Mouse (Mus musculus) neural tube, postnatal 0 days (tissue): ENCODE results near the gene Olfr571. TPM values are rescaled to one million over a fixed set of nuclear protein-coding genes. Genes with fewer than 3 reads are reported as not detected.

Source experiments
- polyA plus RNA-seq: library from polyadenylated mRNA; unstranded; fragments of >200 nt; fragmentation: Nextera tagmentation; extraction: Ambion mirVana; gene quantifications from 2 replicates; pipeline ENCODE4 v1.2.1, GENCODE M21; 2015

Olfr571 gene
- polyA plus RNA-seq, result not detected in 2 replicates

DNA sequence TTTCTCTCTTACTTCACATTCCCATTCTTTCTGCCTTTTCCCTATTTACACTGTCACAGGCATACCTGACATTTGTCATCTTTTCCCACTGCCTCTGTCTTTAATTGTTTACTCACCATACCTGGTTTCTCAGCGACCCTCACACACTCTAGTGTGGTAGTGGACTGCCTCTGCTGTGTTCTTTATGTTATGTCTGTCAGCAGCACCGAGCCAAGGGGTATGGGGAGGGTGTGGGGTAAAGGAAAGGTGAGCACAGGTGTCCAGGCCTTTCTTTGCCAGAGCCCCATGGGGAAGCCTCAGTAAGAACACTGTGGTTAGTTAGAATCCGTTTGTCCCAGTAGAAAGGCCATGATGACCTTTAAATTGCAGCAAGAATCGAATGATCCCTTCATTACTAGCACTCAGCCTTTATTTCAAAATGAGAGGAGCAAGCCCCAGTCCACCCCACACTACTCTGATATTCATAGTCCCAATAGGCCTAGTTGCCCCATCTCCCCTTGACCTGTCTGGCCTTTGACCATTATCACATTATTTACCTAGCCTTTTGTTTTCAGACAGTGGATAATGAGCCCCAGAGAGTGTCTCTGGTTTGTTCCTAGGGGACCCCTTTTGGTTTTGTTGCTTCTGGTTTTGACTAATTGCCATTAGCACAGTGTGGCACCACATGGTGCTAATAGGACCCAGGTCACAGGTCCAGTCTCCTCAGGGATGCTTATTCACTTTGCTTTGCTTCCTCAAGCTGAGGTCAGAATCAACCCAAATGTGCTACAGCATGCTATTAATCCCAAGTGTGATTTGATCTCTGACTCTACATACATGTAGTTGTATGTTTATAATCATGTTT is at the start of gene Olfr571:
Gene Olfr571, minus strand, starts transcription at position 505 of the 844 bp plus-strand sequence.

DNA sequence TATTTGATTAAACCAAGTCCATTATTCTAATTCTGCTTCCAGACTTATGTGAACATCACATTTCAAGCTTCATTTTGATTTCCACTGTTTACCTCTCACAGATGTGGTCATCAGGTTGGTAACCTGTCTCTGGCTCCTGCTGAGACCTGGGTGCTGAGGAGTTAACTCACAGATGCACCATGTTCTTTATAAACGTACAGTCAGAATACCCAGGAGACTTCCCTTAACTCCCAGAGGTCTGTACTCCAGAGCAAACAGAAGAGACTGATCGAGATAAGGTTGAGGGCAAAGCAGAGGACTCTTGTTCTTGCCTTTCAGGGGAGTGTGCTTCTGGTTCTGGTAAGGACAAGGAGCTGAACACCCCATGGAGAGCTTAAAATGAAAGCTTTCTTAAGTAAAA is 45.0 kb upstream of the Olfr571 start, which contains the start of gene Olfr576:
Gene Olfr576, plus strand, starts transcription at position 301 of the 400 bp plus-strand sequence.

GRCm38 (mm10) chr7:102958593-102958992 is 41.3 kb upstream of the Olfr571 start, which contains the start of gene Olfr575:
Gene Olfr575 (minus strand): TSS chr7:102958775.

DNA sequence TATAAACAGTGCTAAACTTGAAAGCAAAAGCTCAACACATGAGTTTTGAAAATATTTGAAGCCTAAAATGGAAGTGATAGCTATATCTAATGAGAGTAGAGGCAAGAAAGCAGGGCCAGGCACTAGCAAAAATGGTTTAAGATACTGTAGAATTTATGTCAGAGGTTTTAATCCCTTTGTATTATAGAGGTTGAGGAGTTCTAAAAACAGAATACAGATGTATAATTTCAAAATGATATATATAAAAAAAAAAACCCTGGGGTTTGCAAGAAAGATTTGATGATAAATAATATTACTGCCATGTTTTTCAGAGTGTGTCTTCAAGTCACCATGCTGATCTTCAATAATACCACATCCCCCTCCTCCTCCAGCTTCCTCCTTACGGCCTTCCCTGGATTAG is 30.8 kb upstream of the Olfr571 start, which contains the start of gene Olfr574:
Gene Olfr574, plus strand, starts transcription at position 301 of the 400 bp plus-strand sequence.

DNA sequence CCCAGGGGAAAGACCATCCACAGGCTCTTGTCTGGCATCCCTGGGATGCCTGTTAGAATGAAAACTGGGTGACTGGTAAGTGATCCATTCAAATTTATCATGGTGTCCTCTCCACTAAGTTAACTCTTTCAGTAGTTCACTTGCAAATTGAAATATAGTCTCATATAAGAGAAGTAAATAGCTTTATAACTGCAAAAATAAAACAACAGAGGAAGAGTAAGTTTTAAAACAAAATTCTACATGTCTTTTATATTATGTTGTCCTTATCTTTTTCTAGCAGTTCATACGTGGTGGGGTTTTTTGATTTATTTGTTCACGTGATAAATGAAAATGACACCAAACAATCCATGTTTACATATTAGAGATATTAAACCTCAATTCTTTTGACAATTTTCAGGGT is 25.1 kb upstream of the Olfr571 start, which contains the start of gene Olfr573-ps1:
Gene Olfr573-ps1, minus strand, starts transcription at position 101 of the 400 bp plus-strand sequence.

GRCm38 (mm10) chr7:102924109-102924508 is 6.8 kb upstream of the Olfr571 start, which contains the start of gene Olfr572:
Gene Olfr572 (plus strand): TSS chr7:102924409.

GRCm38 (mm10) chr7:102890782-102891181 is 26.6 kb downstream of the Olfr571 start, which contains the start of gene Olfr569:
Gene Olfr569 (minus strand): TSS chr7:102890882.

GRCm38 (mm10) chr7:102876822-102877221 is 40.5 kb downstream of the Olfr571 start, which contains the start of gene Olfr568:
Gene Olfr568 (plus strand): TSS chr7:102877122.

DNA sequence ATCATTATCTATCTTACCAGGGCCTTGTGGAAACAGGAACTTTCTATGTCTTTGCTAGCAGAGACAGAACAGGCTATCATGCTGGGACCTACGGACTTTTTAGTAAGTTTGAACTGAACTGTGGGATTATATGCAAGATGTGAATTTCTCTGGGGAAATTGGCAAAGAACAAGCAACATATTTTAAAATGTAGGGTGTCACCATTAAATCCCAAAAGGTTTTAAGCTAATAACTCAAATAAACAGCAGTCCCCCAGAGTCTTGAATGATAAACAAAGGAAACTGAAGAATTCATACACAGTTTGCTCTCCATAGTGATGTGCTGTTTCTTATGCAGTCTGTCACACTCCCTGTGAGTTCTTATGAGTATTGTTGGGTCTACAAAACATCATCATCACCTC is 58.7 kb downstream of the Olfr571 start, which contains the start of gene Olfr566:
Gene Olfr566, minus strand, starts transcription at position 101 of the 400 bp plus-strand sequence.

Other genes starting within 250 kb of the Olfr571 start
- 5.5 and 9.0 TPM in 2 replicates for gene Trim68, start 230.2 kb downstream of the Olfr571 start, polyA plus RNA-seq
- not detected in 2 replicates for gene Olfr557, start 221.6 kb downstream of the Olfr571 start, polyA plus RNA-seq
- gene Olfr558, start 215.3 kb downstream of the Olfr571 start, polyA plus RNA-seq, result 0.17 and 0.25 TPM in 2 replicates
- gene Olfr33, start 198.5 kb downstream of the Olfr571 start, polyA plus RNA-seq, result not detected in 2 replicates
- gene Olfr559, start 190.0 kb downstream of the Olfr571 start, polyA plus RNA-seq, result not detected in 2 replicates
- gene Olfr560, start 158.2 kb downstream of the Olfr571 start, polyA plus RNA-seq, result not detected in 2 replicates
- 0.12 and 0.17 TPM in 2 replicates for gene Olfr78, start 158.1 kb downstream of the Olfr571 start, polyA plus RNA-seq
- not detected in 2 replicates for gene Olfr561, start 146.3 kb downstream of the Olfr571 start, polyA plus RNA-seq
- not detected in 2 replicates for gene Olfr564, start 114.1 kb downstream of the Olfr571 start, polyA plus RNA-seq
- not detected in 2 replicates for gene Olfr566, start 58.8 kb downstream of the Olfr571 start, polyA plus RNA-seq
- not detected in 2 replicates for gene Olfr568, start 40.4 kb downstream of the Olfr571 start, polyA plus RNA-seq
- not detected in 2 replicates for gene Olfr569, start 26.7 kb downstream of the Olfr571 start, polyA plus RNA-seq
- not detected in 2 replicates for gene Olfr570, start 23.0 kb downstream of the Olfr571 start, polyA plus RNA-seq
- gene Olfr572, start 6.9 kb upstream of the Olfr571 start, polyA plus RNA-seq, result not detected in 2 replicates
- gene Olfr573-ps1, start 25.0 kb upstream of the Olfr571 start, polyA plus RNA-seq, result not detected in 2 replicates
- gene Olfr574, start 30.9 kb upstream of the Olfr571 start, polyA plus RNA-seq, result not detected in 2 replicates
- not detected in 2 replicates for gene Olfr575, start 41.2 kb upstream of the Olfr571 start, polyA plus RNA-seq
- not detected in 2 replicates for gene Olfr576, start 45.1 kb upstream of the Olfr571 start, polyA plus RNA-seq
- gene Olfr577, start 58.4 kb upstream of the Olfr571 start, polyA plus RNA-seq, result not detected in 2 replicates
- gene Olfr578, start 71.8 kb upstream of the Olfr571 start, polyA plus RNA-seq, result not detected in 2 replicates
- not detected in 2 replicates for gene Olfr582, start 120.5 kb upstream of the Olfr571 start, polyA plus RNA-seq
- not detected in 2 replicates for gene Olfr583, start 133.8 kb upstream of the Olfr571 start, polyA plus RNA-seq
- not detected in 2 replicates for gene Olfr584, start 164.3 kb upstream of the Olfr571 start, polyA plus RNA-seq
- not detected in 2 replicates for gene Olfr585, start 180.2 kb upstream of the Olfr571 start, polyA plus RNA-seq
- gene Olfr586, start 208.1 kb upstream of the Olfr571 start, polyA plus RNA-seq, result not detected in 2 replicates
- not detected in 2 replicates for gene Olfr588-ps1, start 223.3 kb upstream of the Olfr571 start, polyA plus RNA-seq
- not detected in 2 replicates for gene Olfr589, start 238.8 kb upstream of the Olfr571 start, polyA plus RNA-seq